Mouse (Mus musculus) forebrain, embryonic 16.5 days (tissue): Measurements from ENCODE around the gene Nfu1. TPM values are rescaled to one million over a fixed set of nuclear protein-coding genes. Genes with fewer than 3 reads are reported as not detected.
"Not testable (repeated sequence)": the region's sequence is repeated elsewhere in the genome, so short reads cannot be mapped to it uniquely, and the experiment has no call there.

Experiments used
- ATAC-seq: fragments of 200-750 bp; cut with Nextera tagmentation; 2 replicates; pipeline ENCODE4 v1.8.0; 2017; ENCODE audit warnings: mild to moderate bottlenecking, moderate library complexity
- H3K27ac ChIP-seq: fragments of 300-500 bp; sonication (generic); 2 replicates; pipeline ENCODE4 v1.5.1; 2014; ENCODE audit warnings: low read length, control low read depth
- H3K27me3 ChIP-seq: fragments of 300-500 bp; sonication (generic); replicated peaks from 2 replicates; pipeline ENCODE4 v1.6.1; 2014; ENCODE audit warnings: low read length; ENCODE audit not compliant: control insufficient read depth, insufficient read depth
- H3K36me3 ChIP-seq: fragments of 300-500 bp; sonication (generic); 2 replicates; pipeline ENCODE4 v1.6.1; 2014; ENCODE audit not compliant: control insufficient read depth, insufficient read depth
- H3K4me1 ChIP-seq: fragments of 300-500 bp; sonication (generic); replicated peaks from 2 replicates; pipeline ENCODE4 v1.6.1; 2014; ENCODE audit warnings: low read length; ENCODE audit not compliant: control insufficient read depth, insufficient read depth
- H3K4me2 ChIP-seq: fragments of 300-500 bp; sonication (generic); 2 replicates; pipeline ENCODE4 v1.6.1; 2014; ENCODE audit warnings: mild to moderate bottlenecking, low read length, control low read depth
- H3K4me3 ChIP-seq: fragments of 300-500 bp; sonication (generic); replicated peaks from 2 replicates; pipeline ENCODE4 v1.5.1; 2014; ENCODE audit warnings: mild to moderate bottlenecking, low read length, control low read depth
- H3K9ac ChIP-seq: fragments of 300-500 bp; sonication (generic); replicated peaks from 2 replicates; pipeline ENCODE4 v1.6.1; 2014; ENCODE audit warnings: low read depth, low read length, control low read depth
- H3K9me3 ChIP-seq: fragments of 300-500 bp; sonication (generic); 2 replicates; pipeline ENCODE4 v1.6.1; 2016; ENCODE audit warnings: low read length; ENCODE audit not compliant: control insufficient read depth
- WGBS: fragments of 180-500 bp; shearing (Covaris S2); extraction: QIAGEN DNeasy Blood & Tissue Kit; methylation state at CpG from one replicate; pipeline ENCODE4 v1.1.7; 2014; 5-methylcytosine and 5-hydroxymethylcytosine counted together
- polyA plus RNA-seq: library from polyadenylated mRNA; unstranded; fragments of >200 nt; fragmentation: Nextera tagmentation; extraction: Ambion mirVana; gene quantifications from 2 replicates; pipeline ENCODE4 v1.2.1, GENCODE M21; 2015

Nfu1 gene
- polyA plus RNA-seq, 1 experiment from 2014 or later, result 109 TPM

DNA sequence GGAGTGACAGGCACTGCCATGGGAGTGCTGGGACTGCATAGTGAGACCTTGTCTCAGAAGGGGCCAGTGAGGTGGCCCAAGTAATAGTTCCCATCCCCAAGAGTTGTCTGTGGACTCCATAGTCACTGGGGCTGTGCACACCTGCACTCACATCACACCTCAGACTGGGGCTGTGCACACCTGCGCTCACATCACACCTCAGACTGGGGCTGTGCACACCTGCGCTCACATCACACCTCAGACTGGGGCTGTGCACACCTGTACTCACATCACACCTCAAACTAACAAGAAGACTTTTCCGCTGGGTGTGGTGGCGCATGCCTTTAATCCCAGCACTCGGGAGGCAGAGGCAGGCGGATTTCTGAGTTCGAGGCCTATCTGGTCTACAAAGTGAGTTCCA is 39.7 kb downstream of the Nfu1 start:
- not testable (repeated sequence) for H3K9ac ChIP-seq, H3K9me3 ChIP-seq, H3K27me3 ChIP-seq, H3K4me3 ChIP-seq, ATAC-seq, H3K4me2 ChIP-seq, H3K27ac ChIP-seq, H3K4me1 ChIP-seq, H3K36me3 ChIP-seq
- 97% methylated on average over 7 of the region's 7 CpGs for WGBS

DNA sequence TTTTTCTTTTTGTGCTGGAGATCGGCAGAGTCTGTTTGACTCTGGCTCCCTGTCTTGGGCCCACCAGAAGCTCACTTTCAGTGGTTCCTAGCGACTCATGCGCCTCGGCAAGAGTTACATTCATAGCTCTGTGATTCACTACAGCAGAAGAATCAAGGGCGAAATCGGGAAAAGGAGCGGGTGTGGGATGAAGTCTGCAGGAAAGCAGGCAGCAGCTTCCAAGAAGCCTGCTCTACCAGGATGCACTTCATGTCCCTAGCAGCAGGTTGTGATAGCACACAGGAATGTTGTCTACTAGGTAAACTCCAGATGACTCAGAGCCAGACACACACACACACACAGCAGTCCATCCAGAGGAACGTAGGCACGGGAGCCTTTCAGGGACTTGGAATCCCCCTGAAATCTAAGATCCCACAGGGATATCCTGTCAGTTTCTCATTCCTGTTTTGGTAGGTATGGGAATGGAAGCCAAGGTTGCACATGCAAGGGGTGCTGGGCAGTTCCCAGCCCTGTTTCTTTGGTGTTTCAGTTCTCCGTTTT is 42.9 kb downstream of the Nfu1 start:
- Histone ChIP-seq H3K36me3 (peaks cover 25% of the 10 kb centered on the region), H3K4me2 (no peak overlapping the region), H3K27ac (no peak overlapping the region), H3K4me1 (no peaks in the 10 kb centered on the region), H3K9me3 (no peaks in the 10 kb centered on the region), H3K27me3 (no peaks in the 10 kb centered on the region), H3K9ac (no peak overlapping the region), H3K4me3 (no peak overlapping the region)
- ATAC-seq, result no peak
- 91% methylated on average over 10 of the region's 10 CpGs for WGBS

DNA sequence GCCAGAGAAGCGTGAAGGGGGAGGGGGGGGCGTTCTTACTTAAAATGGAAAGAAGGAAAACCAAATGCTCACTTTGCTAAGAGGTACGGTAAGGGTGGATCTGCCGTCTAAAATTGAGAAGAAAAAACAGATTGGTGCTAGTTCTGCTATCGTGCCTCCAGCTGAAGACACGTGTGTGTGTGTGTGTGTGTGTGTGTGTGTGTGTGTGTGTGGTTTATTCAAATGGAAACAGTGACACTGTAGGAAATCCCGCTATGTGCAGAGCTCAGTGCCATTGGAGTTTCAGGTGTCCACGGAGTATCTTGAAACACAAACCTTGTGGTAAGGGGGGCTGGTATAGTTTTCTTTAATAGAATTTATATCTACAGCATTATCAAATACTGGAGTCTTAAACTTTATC is 45.2 kb downstream of the Nfu1 start:
- no peak for ATAC-seq
- H3K4me1 ChIP-seq, result no peaks in the 10 kb centered on the region
- no peak overlapping the region for H3K4me2 ChIP-seq
- H3K9me3 ChIP-seq, result no peaks in the 10 kb centered on the region; the same call in 1 of the 2 replicates
- H3K9ac ChIP-seq, result no peak overlapping the region
- no peak overlapping the region for H3K4me3 ChIP-seq
- H3K27me3 ChIP-seq, result no peaks in the 10 kb centered on the region
- 81% methylated on average over 8 of the region's 8 CpGs for WGBS
- H3K36me3 ChIP-seq, result peaks cover 40% of the 10 kb centered on the region
- no peak overlapping the region for H3K27ac ChIP-seq

DNA sequence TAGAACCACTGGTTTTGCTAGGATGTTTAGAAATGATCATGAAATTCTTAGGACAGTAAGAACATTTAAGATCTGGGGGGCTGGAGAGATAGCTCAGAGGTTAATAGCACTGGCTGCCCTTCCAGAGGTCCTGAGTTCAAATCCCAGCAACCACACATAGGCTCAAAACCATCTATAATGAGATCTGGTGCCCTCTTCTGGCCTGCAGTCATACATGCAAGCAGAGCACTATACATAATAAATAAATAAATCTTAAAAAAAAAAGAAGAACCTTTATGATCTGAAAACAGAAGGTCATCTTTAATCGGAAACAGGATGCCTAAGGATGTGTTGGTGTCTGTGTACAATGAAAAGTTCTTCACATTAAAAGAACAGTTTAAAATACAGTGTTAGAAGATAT is 50.7 kb downstream of the Nfu1 start:
- no peak overlapping the region for H3K9ac ChIP-seq
- H3K9me3 ChIP-seq, result no peaks in the 10 kb centered on the region; the same call in 1 of the 2 replicates
- no peaks in the 10 kb centered on the region for H3K27me3 ChIP-seq
- H3K36me3 ChIP-seq, result peaks cover 40% of the 10 kb centered on the region
- no peak overlapping the region for H3K4me3 ChIP-seq
- no peak for ATAC-seq
- no peak overlapping the region for H3K4me2 ChIP-seq
- H3K4me1 ChIP-seq, result no peaks in the 10 kb centered on the region
- no peak overlapping the region for H3K27ac ChIP-seq
- 100% methylated on average over 1 of the region's 1 CpGs for WGBS

DNA sequence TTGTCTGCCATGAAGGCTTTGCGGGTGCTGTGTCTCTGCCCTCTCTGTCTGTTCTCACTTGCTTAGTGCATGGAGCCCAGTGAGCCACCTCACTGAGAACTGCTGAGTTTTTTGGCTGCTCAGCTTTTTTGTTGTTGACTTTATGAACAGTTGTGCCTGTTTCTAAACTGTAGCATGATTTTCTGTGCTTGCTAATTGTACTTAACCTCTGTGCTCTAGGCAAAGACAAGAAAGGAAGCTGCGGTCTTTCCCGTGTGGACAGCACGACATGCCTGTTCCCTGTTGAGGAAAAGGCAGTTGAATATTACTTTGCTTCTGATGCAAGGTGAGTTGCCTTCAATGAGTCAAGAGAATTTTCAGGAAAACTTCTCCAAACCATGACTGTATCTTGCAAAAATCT is 54.5 kb downstream of the Nfu1 start:
- Histone ChIP-seq H3K9ac (no peak overlapping the region), H3K4me1 (no peaks in the 10 kb centered on the region), H3K27me3 (no peaks in the 10 kb centered on the region), H3K4me3 (no peak overlapping the region), H3K27ac (no peak overlapping the region), H3K9me3 (no peaks in the 10 kb centered on the region; the same call in 1 of the 2 replicates), H3K36me3 (peaks cover 32% of the 10 kb centered on the region), H3K4me2 (no peak overlapping the region)
- ATAC-seq, result no peak
- WGBS, result 93% methylated on average over 4 of the region's 4 CpGs

DNA sequence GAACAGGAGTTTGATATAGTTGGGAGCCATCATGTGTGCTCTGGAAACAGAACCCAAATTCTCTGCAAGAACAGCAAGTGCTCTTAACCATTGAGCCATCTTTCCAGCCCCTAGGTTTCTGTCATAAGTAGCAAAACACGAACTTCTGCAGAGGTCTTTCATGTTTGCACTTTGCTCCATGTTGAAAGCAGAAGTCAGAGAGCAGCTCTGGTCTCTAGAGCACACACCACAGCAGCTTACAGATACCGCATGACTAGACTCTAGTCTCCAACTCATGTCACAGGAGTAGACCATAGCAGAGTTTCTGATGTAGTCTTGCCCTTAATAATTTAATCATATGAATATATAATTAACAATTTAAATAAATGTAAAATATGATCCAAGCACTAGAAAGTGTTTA is 59.2 kb downstream of the Nfu1 start:
- WGBS, result 90% methylated on average over 2 of the region's 2 CpGs
- H3K4me3 ChIP-seq, result no peak overlapping the region
- H3K36me3 ChIP-seq, result peaks cover 39% of the 10 kb centered on the region
- no peak overlapping the region for H3K4me2 ChIP-seq
- H3K4me1 ChIP-seq, result no peaks in the 10 kb centered on the region
- ATAC-seq, result no peak
- H3K27ac ChIP-seq, result no peak overlapping the region
- H3K9ac ChIP-seq, result no peak overlapping the region
- H3K27me3 ChIP-seq, result no peaks in the 10 kb centered on the region
- H3K9me3 ChIP-seq, result no peaks in the 10 kb centered on the region

DNA sequence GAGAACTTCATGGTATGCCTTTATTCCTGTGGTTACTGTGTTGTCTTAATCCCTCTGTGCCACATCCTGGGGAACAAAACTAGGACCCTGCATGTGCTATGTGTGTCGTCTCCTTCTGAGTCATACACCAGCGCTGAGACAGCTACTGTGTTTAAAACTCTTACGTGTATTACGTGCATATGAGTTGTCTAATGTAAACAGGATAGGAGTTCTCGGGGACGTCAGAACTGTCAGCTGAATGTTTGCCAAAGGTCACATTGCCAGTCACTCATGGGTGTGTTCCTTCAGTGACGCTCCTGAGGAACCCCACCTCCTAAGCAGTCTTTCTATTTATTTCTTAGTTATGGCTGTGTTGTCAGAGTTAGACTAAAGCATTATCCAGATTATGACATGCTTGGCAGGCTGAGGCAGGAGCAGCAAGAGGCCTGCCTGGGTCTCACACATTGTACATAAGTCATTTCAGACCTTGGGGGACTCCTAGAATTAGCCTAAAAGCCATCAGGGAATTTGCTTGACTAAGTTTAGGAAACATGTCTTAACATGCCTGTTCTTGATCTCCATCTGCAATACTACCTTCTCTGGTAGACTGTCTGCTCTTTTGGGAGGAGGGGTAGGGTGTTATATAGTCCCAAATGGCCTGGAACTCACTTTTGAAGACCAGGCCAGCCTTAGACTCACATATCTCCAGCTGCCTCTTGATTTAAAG is 60.3 kb downstream of the Nfu1 start:
- 91% methylated on average over 7 of the region's 7 CpGs for WGBS
- Histone ChIP-seq H3K4me1 (no peaks in the 10 kb centered on the region), H3K9me3 (no peaks in the 10 kb centered on the region), H3K4me3 (no peak overlapping the region), H3K27me3 (no peaks in the 10 kb centered on the region), H3K4me2 (no peak overlapping the region), H3K9ac (no peak overlapping the region), H3K36me3 (peaks cover 36% of the 10 kb centered on the region), H3K27ac (no peak overlapping the region)
- ATAC-seq, result no peak

DNA sequence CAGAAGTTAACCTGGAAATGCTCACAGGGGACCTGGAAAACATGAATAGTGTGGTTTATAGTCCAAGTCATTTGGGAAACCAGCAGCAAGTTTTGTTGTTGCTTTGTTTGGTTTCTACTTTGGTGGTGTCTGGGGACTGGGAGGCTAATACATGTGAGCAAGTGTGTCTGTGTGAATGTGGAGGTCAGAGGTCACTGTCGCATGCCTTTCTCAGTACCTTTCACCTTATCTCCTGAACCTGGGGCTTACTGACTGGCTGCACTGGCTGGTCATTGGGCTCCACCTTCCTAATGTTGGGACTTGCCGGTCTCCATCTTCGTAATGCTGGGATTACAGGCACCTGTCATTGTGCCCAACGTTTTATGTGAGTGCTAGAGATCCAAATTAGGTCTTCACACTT is 61.6 kb downstream of the Nfu1 start:
- H3K4me2 ChIP-seq, result no peak overlapping the region
- no peaks in the 10 kb centered on the region for H3K27me3 ChIP-seq
- no peaks in the 10 kb centered on the region for H3K4me1 ChIP-seq
- no peaks in the 10 kb centered on the region for H3K9me3 ChIP-seq
- H3K36me3 ChIP-seq, result peaks cover 32% of the 10 kb centered on the region
- 93% methylated on average over 4 of the region's 4 CpGs for WGBS
- ATAC-seq, result no peak
- no peak overlapping the region for H3K27ac ChIP-seq
- H3K4me3 ChIP-seq, result no peak overlapping the region
- no peak overlapping the region for H3K9ac ChIP-seq

DNA sequence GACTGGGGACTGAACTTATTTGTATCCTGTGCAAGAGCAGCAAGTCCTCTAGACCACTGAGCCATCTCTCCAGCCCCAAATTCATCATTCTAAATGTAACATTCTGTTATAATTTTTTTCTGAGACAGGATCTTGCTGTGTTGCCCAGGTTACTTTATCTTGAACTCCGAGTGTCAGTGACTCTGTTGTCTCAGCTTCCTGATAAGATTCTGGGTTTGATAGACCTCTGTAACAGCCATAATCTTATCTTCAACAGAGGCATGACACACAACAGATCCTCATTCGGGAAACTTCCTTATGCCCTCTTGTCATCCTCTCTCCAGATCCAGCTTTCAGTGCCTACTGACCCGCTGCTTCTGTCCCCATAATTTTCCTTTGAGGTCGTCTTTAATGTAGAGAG is 63.7 kb downstream of the Nfu1 start:
- Histone ChIP-seq H3K9ac (no peak overlapping the region), H3K4me2 (no peak overlapping the region), H3K9me3 (no peaks in the 10 kb centered on the region), H3K4me1 (no peaks in the 10 kb centered on the region), H3K36me3 (peaks cover 27% of the 10 kb centered on the region), H3K4me3 (no peak overlapping the region), H3K27me3 (no peaks in the 10 kb centered on the region), H3K27ac (no peak overlapping the region)
- ATAC-seq, result no peak
- 91% methylated on average over 4 of the region's 4 CpGs for WGBS
